Mouse (Mus musculus) liver, adult 2 months (tissue): ENCODE measurements around the gene Pml.

ENCODE experiments used
- CTCF ChIP-seq: fragments of 200-500 bp; IDR thresholded peaks from 2 replicates; pipeline ENCODE4 v1.5.1; 2011; ENCODE audit warnings: low read depth, low read length, control low read depth
- POLR2A ChIP-seq: fragments of 200-500 bp; IDR thresholded peaks from 2 replicates; pipeline ENCODE4 v1.6.1; 2011; ENCODE audit warnings: low read length, control low read depth; ENCODE audit not compliant: insufficient read depth; ENCODE audit errors: extremely low read depth

- TF ChIP-seq CTCF (no peak), POLR2A (no peak)
Observed at GRCm38 (mm10) chr9:58297065-58297464, 47.5 kb upstream of the Pml start.
